Mouse (Mus musculus): ENCODE measurements around the gene Prp2.
"Not testable (repeated sequence)": the region's sequence is repeated elsewhere in the genome, so short reads cannot be mapped to it uniquely, and the experiment has no call there.

The Prp2 gene

GRCm38 (mm10) chr6:132595613-132596012 lies at the start of gene Prp2:
TSS of gene Prp2 (plus strand) at chr6:132595913.
- not testable (repeated sequence) for ATAC-seq (ENCODE audit: insufficient number of reproducible peaks, low FRiP score, low TSS enrichment)

GRCm38 (mm10) chr6:132569509-132569908 lies 26.2 kb upstream of the Prp2 start, which contains the start of gene Prh1:
TSS of gene Prh1 (plus strand) at chr6:132569809.
- ATAC-seq (ENCODE audit: insufficient number of reproducible peaks, low FRiP score, low TSS enrichment) = not testable (repeated sequence)

DNA sequence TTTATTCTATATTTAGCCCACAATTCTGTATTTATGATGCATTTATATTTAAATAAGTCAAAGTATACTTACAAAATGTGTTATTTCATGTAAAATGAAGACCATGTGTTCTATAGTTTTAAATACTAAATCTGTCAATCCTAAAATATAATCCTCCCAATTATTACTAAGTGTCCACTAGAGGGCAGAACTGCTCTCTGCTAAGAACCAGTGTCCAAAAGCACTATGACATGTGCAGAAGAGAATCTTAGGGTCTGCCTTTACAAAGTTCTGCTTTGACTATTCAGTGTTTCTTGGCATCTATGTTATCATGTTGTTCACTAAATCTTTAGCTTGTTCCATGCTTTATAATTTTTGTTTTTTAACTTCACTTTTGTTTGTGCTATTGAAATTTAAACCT lies 53.7 kb downstream of the Prp2 start:
- no peak for ATAC-seq (ENCODE audit: insufficient number of reproducible peaks, low FRiP score, low TSS enrichment)

All from cerebellum, adult (tissue).